Mouse (Mus musculus): ENCODE measurements at regions not wholly inside any gene's neighbourhood (a gene's known extent, or its start where the extent isn't known, plus 50 kb on each side); places are given as distances from the start of the nearest gene placed in this dataset.

DNA sequence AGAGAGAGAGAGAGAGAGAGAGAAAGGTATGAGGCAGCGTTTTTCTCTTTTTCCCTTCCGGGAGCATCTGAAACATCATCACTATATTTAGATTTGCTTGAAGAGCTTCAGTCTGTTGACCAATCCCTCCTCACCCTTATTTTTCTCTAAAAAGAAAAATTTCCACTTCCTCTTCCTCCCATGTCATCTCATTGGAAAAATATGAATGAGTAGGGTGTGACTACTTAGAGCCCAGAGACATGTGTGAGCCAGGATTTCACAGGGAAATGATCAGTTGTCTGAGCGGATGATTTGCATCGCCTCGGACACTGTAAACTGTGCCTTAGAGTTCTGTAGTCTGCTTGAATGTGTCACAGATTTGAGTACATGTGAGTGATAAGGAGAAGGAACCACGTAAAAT is 111.3 kb upstream of the Ptger4 start:
- intact Hi-C loops (cut with DNase I), result no loop called here
- DNase-seq, result no peak

DNA sequence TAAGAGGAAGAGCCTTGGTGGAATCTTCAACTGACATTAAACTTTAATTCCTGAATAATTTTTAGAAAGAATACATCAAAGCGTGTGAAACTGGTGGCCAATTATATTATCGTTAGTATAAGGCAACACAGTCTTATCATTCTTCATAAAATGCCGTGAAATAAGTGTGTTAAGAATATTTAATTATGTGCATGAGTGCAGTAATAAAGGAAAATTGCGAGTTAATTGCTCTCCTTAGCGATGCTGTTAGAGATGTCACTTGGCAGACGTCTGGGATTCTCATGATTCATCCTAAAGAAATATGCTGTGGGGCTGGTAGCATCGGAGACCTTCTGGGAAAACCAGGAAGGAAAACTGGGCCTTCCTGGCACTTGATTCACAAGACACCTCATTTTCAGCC is 110.3 kb upstream of the Ptger4 start:
- intact Hi-C loops (cut with DNase I), result no loop called here
- DNase-seq, result no peak

DNA sequence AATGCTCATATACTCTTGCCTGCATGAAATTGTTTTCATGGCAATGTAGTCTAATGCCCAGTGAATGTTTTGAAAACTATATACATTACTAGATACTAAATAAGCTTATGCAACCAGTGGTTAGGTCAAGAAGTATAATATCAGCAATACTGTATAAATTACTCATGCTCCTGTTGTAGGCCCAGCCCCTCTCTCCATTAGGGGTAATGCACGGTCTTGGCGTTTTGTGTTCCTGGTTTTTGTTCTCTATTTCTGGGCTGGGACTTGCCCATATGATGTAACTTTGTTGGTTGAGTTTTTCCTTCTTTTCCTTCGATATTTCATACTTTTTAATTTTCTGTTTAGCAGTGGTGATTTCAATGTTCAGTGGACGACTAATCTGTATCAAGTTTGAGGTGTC is 104.9 kb upstream of the Ptger4 start:
- intact Hi-C loops (cut with DNase I), result no loop called here
- DNase-seq, result no peak

DNA sequence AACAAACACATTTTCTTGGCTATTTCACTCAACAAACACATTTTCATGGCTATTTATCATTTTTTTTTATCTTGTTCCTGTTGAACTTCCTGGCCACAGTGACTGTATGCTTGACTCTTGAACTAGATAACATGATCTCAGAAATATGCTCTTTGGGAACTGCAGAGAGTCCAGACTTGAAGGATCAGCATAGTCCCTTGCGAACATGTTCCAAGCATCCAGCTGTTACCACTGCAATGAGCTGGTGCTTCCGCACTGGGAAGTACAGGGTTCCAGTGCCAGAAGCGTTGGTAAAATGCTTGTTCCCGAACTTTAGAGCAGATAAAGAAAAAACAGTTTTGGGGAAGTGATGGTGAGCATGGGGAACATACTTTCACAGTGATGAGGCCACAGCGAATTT is 103.7 kb upstream of the Ptger4 start:
- intact Hi-C loops (cut with DNase I), result no loop called here
- peak; percentile 44 to 51 for DNase-seq

DNA sequence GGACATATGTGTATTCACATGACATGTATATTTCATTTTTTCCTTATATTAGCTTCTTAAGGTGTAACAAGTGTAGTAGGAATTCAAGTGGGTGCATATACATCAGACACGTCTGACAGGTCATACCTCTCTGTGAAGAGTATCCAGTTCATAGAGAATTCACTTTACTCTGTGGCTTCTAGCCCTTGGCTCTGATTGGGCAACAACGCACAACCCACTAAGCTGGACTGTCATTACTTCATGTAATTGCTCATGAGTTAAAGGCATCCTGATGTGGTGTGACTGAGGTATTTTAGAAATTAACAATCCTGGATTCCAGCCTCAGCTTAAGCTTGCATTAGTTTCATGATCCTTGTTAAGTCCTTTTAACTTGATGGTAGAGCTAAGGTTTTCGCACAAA is 103.0 kb upstream of the Ptger4 start:
- DNase-seq, result no peak

DNA sequence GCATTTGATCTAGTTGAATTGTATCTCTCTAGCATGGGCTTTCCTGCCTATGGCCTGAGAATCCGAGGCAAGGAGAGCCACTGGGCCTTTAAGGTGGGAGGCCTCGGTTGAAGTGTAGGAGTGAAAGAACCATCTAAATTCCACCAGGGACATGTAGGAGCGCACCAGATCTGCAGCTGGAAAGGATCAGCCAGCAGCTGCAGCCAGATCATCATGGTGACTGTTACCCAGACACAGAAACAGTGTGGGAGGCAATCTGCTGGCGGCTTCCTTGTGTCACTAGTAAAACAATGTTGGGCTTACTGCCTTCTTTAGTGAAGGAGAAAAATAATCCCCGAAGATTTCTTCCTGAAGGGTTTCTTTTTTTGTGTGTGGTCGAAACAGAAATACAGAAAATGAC is 99.8 kb upstream of the Ptger4 start:
- peak; percentile 67 to 69 for DNase-seq
- intact Hi-C loops (cut with DNase I), result no loop called here

More for the DNA sequence above, 103.0 kb upstream of the Ptger4 start:
- intact Hi-C loops (cut with DNase I), result no loop called here

DNA sequence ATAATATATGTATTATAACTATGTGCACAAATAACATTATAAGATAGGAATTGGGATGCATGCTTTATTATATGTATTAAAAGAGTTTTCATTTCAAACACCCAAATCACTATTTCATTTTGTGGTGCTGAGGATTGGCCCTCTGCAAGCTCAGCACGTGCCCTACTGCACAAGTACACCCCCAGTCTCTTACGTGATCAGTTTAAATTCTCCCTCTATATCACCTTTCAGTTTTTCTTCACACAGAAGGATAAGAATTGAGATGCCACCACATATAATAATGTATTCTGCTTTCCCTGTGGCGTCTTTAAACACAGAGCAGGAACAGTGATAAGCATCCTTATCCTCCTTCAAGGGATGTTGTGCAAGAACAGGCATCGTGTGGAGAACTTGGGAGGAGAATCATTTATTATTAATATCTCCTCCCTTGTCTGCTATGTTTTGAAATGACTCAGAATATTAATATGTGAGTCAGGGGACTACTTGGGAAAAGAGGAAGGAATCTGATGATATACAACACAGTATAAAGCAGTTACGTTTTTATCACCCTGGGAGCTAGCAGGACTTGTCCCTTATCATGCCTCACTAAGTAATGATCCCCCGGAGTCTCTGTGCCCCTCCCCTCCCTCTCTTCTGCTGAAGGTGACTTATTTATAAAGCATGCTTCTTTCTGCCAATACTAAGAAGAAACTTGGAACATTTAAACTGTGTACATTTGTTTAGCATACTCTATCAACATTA is 91.7 kb upstream of the Ptger4 start:
- intact Hi-C loops (cut with DNase I), result no loop called here

DNA sequence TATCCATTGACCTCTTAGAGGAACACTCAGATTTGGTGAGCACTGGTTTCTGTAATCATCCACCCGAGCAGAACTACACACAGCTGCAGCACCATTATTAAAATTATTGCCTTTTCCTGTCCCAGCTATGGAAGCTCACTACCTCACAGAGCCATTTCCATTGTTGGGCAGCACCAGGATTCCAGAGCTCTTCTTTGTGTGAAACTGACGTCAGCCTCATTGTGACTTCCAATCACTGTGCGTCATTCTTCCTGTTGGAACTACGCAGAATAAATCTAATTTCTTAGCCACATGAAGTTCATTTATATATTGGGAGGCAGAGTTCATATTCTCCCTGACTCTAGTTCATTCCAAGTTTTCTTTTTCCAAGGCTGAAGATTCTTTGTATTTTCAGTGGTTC is 83.0 kb upstream of the Ptger4 start:
- intact Hi-C loops (cut with DNase I), result loop anchor here (5.0 kb wide), 1 partner anchor 85 kb away; the partner anchor contains the start of gene Ptger4
- DNase-seq, result no peak

More for the DNA sequence above, 91.7 kb upstream of the Ptger4 start:
- DNase-seq, result no peak

DNA sequence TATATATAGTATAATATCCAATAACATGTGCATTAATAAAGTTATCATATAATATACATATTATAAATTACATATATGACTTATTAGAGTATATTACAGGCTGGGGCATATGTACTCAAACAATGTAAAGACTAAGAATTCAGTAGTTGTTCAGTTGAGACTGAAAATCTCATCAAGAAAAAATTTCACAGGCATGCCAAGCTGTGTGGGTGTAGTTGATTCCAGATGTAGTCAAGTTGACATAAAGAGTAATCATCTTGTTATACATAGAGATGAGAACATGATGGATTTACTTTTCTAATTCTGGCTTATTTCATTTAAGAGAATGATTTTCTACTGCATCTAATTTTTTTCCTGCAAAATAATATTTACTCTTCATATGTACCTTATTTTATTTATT is 77.7 kb upstream of the Ptger4 start:
- intact Hi-C loops (cut with DNase I), result no loop called here
- no peak for DNase-seq

DNA sequence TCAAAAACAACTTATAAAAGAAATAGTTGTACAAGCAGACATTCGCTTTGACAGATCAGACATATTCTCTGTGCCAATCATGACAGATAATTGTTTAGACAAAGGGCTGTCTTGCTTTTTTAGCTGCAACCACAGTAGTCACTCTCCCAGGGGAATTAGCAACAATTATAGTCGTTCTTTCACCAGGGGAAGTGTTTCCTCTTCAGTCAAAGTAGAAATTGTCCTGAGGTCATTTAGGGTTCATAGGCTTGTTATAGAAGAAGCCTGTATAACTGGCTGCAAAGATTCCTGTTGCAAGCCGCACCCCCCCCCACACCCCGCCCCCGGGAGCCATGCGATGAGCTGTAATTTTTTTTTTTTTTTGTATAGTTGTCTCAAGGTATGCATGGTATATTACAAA is 68.2 kb upstream of the Ptger4 start:
- intact Hi-C loops (cut with DNase I), result no loop called here
- DNase-seq, result peak in 1 of 2 experiments; percentile 18

DNA sequence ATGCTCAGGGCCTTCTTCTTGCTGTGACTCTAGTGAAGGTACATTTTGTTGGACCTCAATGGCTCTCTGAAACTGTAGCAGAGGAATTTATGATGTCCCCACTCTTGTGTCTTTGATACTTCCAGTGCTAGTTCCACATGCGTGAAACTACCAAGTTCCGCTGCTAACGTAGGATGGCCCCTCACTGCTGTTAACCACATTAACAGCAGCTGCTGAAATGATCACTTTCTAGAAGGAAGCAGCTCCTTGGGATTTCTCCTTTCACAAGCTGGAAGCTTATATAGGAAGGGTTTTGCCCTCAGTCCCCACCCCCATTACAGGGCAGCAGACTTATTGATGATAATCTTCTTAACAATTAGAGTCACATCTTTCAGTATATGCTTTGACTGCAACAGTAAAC is 66.0 kb upstream of the Ptger4 start:
- DNase-seq, result peak in 1 of 2 experiments; percentile 9
- intact Hi-C loops (cut with DNase I), result no loop called here

DNA sequence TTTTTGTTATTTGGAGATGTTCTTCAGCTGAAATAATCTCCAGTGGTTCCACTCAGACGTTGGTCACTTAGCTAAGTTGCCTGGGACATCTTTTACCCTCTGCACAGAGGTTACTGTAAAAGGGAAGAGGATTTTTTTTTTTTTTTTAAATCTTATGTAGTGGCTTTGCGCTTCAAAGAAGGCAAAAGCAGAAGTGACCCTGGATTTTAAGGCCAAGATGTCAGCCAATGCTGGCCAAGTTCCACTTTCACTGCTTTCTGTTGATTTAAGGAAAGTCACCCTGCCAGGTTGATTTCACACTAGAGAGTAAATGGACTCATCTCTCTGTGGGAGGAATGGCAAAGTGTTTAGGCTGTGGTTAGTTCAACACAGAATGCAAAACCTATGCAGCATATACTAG is 58.4 kb upstream of the Ptger4 start:
- intact Hi-C loops (cut with DNase I), result no loop called here
- no peak for DNase-seq

DNA sequence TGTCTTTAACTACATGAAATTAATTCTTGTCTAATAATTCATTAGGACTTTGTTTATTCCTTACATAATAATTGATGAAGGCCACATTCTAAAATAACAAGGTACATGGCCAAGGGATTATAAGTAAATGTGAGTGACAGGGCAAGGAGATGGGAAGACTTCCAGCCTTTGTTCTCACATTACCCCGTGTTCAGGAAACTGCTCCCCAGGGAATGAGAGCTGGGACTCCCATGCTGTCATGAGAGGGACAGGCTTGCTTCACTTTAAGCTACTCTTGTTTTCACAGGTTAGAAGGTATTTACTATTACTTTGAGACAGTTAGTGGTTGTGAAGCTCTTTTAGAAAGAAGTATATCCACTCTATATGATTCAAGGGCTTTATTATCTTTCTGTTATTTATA is 55.8 kb upstream of the Ptger4 start:
- intact Hi-C loops (cut with DNase I), result no loop called here
- DNase-seq, result peak; percentile 21 to 24

DNA sequence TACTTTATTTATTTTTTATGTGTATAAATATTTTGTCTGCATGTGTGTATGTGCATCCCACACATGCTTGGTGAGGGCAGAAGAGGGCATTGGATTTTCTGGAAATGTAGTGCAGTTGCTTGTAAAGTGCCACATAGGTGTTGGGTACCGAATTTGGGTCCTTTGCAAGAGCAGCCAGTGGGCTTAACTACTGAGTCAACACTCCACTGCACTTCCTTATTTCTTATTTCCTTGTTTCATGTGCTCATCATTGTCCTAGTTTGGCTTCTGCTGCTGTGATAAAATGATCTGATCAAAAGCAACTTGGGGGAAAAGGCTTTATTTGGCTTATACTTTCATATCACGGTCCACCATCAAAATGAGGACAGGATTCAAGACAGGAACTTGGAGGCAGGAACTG is 53.0 kb upstream of the Ptger4 start:
- intact Hi-C loops (cut with DNase I), result no loop called here
- DNase-seq, result no peak
